Mouse (Mus musculus) thymus, adult 2 months (tissue): ENCODE measurements at regions not wholly inside any gene's neighbourhood (a gene's known extent, or its start where the extent isn't known, plus 50 kb on each side); places are given as distances from the start of the nearest gene placed in this dataset.

Experiments used
- DNase-seq: peaks from one replicate; pipeline ENCODE4 v3.0.0; 2021
- H3K27ac ChIP-seq: fragments of 200-500 bp; 2 replicates; pipeline ENCODE4 v1.5.1; 2012; ENCODE audit warnings: low read length, control low read depth; ENCODE audit not compliant: control insufficient read depth, insufficient read depth
- H3K27me3 ChIP-seq: fragments of 200-500 bp; 2 replicates; pipeline ENCODE4 v1.6.1; 2012; ENCODE audit warnings: mild to moderate bottlenecking, low read length, moderate library complexity, mixed read lengths; ENCODE audit not compliant: control insufficient read depth, insufficient read depth
- H3K36me3 ChIP-seq: fragments of 200-500 bp; 2 replicates; pipeline ENCODE4 v1.6.1; 2012; ENCODE audit warnings: mild to moderate bottlenecking, low read length, moderate library complexity; ENCODE audit not compliant: control insufficient read depth, insufficient read depth
- H3K4me1 ChIP-seq: fragments of 200-500 bp; replicated peaks from 2 replicates; pipeline ENCODE4 v1.6.1; 2012; ENCODE audit warnings: low read length; ENCODE audit not compliant: control insufficient read depth, insufficient read depth
- H3K4me3 ChIP-seq: fragments of 200-500 bp; 2 replicates; pipeline ENCODE4 v1.5.1; 2012; ENCODE audit warnings: mild to moderate bottlenecking, low read length, control low read depth, moderate library complexity; ENCODE audit not compliant: control insufficient read depth, insufficient read depth
- CTCF ChIP-seq: fragments of 200-500 bp; IDR thresholded peaks from 2 replicates; pipeline ENCODE4 v1.5.1; 2012; ENCODE audit warnings: mild to moderate bottlenecking, control low read depth, low read length, moderate library complexity, borderline replicate concordance; ENCODE audit not compliant: control insufficient read depth, poor library complexity, insufficient read depth; ENCODE audit errors: extremely low read depth
- POLR2A ChIP-seq: fragments of 200-500 bp; IDR thresholded peaks from 2 replicates; pipeline ENCODE4 v1.6.1; 2012; ENCODE audit warnings: mild to moderate bottlenecking, low read length, control low read depth, moderate library complexity; ENCODE audit not compliant: control insufficient read depth, poor library complexity, insufficient read depth; ENCODE audit errors: extremely low read depth
- WGBS: fragments of 180-500 bp; shearing (Covaris S2); methylation state at CpG from one replicate; pipeline ENCODE4 v1.1.7; 2018; 5-methylcytosine and 5-hydroxymethylcytosine counted together

DNA sequence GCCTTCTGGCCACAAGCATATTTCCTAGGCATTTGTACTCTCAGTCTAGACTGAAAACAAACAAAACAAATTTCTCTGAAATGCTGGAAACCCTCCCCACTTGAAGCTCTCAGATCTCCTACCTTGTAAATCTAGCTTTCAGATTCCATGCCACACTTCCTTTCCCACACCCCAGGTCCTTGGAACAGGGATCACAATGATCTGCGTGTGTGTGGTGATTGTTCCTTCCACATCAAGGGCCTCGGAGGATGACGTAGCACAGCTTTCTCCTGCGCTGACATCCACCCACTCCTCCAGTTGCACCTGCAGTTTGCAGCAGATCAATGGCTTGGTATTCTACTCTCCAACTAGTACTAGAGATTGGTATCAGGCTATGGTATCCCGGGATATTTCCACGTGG is 120.7 kb upstream of the Cdkn2b start:
- Histone ChIP-seq H3K27me3 (no peaks in the 10 kb centered on the region), H3K27ac (no peak overlapping the region), H3K36me3 (no peaks in the 10 kb centered on the region), H3K4me1 (no peaks in the 10 kb centered on the region), H3K4me3 (no peak overlapping the region)
- WGBS, result 82% methylated on average over 6 of the region's 6 CpGs
- DNase-seq, result no peak
- TF ChIP-seq POLR2A, result no peak
- no peak for TF ChIP-seq CTCF

DNA sequence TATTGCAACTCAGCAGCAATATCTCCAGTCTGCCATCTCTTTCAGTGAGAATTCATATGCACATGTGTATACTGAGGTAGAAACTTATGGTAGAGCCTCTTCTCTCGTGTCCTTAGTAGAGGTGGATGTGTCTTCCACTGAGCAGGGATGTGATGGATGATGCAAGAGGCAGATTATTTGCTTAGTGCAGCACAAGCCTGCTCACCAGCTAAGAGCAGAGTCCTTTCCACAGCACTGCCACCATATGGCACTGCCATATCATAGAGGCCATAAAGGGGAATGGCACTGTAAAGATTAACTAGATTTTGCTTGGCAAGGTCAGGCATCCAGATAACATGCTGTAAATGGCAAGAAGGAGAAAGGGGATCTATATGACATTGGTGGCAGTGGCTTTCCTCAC is 117.6 kb upstream of the Cdkn2b start:
- H3K27ac ChIP-seq, result no peak overlapping the region
- no peaks in the 10 kb centered on the region for H3K36me3 ChIP-seq
- TF ChIP-seq POLR2A, result no peak
- TF ChIP-seq CTCF, result no peak
- no peak overlapping the region for H3K4me3 ChIP-seq
- no peaks in the 10 kb centered on the region for H3K27me3 ChIP-seq
- DNase-seq, result no peak
- WGBS, result 66% methylated on average over 1 of the region's 1 CpGs
- no peaks in the 10 kb centered on the region for H3K4me1 ChIP-seq

- H3K4me3 ChIP-seq, result no peak overlapping the region
- no peak for TF ChIP-seq CTCF
- TF ChIP-seq POLR2A, result no peak
- no peak overlapping the region for H3K27ac ChIP-seq
- H3K36me3 ChIP-seq, result no peaks in the 10 kb centered on the region
- no peaks in the 10 kb centered on the region for H3K4me1 ChIP-seq
- WGBS, result 63% methylated on average over 9 of the region's 9 CpGs
- H3K27me3 ChIP-seq, result no peaks in the 10 kb centered on the region
- no peak for DNase-seq
These were observed 116.8 kb upstream of the Cdkn2b start for GRCm38 (mm10) chr4:89427345-89428293.

DNA sequence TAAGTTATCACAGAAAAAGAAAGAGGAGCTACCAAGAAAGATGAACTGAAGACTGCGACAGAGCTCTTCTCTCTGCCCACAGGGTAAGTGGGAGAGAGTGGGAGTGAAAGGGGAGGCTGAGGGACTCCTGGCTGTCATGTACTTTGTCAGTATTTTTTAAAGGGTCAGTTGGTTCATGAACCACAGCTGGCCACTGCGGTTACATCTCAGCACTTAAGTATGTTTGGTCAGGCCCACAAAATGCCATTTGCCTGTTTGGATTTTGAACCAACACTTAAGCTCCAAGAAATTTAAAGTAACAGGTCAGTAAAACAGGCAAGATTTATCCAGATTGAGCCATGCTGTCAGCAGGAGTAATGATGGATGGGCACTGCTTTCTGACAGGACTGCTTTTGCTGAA is 115.1 kb upstream of the Cdkn2b start:
- DNase-seq, result no peak
- no peak overlapping the region for H3K27ac ChIP-seq
- no peak overlapping the region for H3K4me3 ChIP-seq
- H3K36me3 ChIP-seq, result no peaks in the 10 kb centered on the region
- H3K27me3 ChIP-seq, result no peaks in the 10 kb centered on the region
- H3K4me1 ChIP-seq, result no peaks in the 10 kb centered on the region
- TF ChIP-seq CTCF, result no peak
- no peak for TF ChIP-seq POLR2A
- 82% methylated on average over 2 of the region's 2 CpGs for WGBS

DNA sequence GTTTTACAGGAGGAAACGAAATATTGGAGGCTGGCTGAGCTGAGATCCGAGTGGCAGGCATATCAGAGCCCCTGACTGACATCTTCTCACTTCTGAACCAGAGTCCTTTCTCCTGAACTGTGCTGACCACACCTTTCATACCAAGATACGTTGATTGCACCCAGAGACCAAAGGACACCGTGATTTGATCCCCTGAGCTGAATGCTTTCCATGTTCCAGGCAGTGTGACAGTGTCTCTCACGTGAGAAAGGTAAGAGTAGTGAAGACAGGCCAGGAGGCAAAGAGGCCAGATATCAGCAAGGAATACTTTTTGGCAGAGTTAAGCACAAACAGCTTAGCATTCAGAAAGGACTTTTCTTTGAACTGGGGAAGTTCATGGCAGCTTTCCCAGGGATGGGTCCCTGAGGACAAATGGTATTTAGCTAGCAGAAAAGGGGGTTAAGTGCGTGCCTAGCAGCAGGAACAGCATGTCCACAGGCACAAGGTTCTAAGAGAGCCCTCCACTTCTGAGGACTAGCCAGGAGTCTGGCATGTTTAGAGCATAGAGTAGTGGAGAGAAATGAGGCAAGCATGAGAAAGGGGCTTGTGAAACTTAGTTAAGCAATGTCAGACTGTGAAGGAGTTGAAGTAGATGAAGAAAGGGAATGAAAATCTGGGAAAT is 111.0 kb upstream of the Cdkn2b start:
- no peak overlapping the region for H3K27ac ChIP-seq
- 69% methylated on average over 6 of the region's 6 CpGs for WGBS
- no peak overlapping the region for H3K4me3 ChIP-seq
- H3K27me3 ChIP-seq, result no peaks in the 10 kb centered on the region
- no peaks in the 10 kb centered on the region for H3K4me1 ChIP-seq
- no peak for DNase-seq
- no peak for TF ChIP-seq POLR2A
- no peak for TF ChIP-seq CTCF
- no peaks in the 10 kb centered on the region for H3K36me3 ChIP-seq

GRCm38 (mm10) chr4:89420868-89421267 is 110.0 kb upstream of the Cdkn2b start:
- no peak for TF ChIP-seq CTCF
- TF ChIP-seq POLR2A, result no peak
- H3K27ac ChIP-seq, result no peak overlapping the region
- no peaks in the 10 kb centered on the region for H3K4me1 ChIP-seq
- DNase-seq, result no peak
- WGBS, result 89% methylated on average over 5 of the region's 5 CpGs
- H3K36me3 ChIP-seq, result no peaks in the 10 kb centered on the region
- no peak overlapping the region for H3K4me3 ChIP-seq
- H3K27me3 ChIP-seq, result no peaks in the 10 kb centered on the region

DNA sequence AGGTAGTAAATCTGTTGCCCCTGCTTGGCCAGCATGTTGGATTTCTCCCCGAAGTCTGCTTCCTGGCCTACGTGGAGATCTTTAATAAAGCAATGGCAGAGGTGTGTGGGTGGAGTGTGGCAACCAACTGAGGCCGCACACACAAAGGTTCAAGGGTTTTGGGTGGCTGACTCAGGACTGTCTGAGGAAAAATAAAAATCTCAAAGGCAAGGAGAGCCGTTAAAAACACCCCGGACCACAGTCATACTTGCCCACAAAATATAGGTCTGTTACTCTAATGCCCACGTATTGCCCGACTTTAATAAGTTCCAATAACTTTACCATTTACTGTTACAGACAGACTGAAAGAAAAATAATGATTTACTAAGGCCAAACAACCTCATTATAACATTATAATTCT is 108.7 kb upstream of the Cdkn2b start:
- DNase-seq, result no peak
- Histone ChIP-seq H3K4me3 (no peak overlapping the region), H3K4me1 (no peaks in the 10 kb centered on the region), H3K27me3 (no peaks in the 10 kb centered on the region), H3K36me3 (no peaks in the 10 kb centered on the region), H3K27ac (no peak overlapping the region)
- WGBS, result 94% methylated on average over 7 of the region's 7 CpGs
- TF ChIP-seq POLR2A (no peak), CTCF (no peak)
